Mouse (Mus musculus): ENCODE measurements around the gene Shpk.

Shpk gene

DNA sequence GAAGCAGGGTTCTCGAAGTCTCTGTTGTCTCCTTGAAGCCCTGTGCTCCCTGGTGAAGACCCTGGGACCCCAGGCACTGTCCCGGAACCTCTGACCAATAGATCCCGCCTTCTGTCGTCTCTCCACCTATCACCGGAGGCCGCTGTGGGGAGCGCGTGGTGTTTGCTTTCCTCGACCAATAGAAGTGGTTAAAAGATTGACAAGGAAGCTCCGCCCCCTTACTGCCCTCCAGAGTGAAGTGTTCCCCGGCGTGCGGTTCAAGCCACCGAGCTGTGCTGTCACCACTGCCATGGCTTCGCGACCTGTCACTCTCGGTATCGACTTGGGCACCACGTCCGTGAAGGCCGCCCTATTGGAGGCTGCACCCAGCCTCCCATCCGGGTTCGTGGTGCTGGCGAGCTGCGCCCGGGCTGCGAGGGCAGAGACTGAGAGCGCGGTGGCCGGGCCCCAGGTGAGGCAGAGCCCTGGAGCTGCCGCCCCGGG lies at the start of gene Shpk:
Shpk (plus strand) TSS at position 231 of the 483 bp plus-strand sequence.
- peak; percentile 100 for DNase-seq

GRCm38 (mm10) chr11:73155071-73155470 lies 44.2 kb upstream of the Shpk start:
- DNase-seq, result no peak

DNA sequence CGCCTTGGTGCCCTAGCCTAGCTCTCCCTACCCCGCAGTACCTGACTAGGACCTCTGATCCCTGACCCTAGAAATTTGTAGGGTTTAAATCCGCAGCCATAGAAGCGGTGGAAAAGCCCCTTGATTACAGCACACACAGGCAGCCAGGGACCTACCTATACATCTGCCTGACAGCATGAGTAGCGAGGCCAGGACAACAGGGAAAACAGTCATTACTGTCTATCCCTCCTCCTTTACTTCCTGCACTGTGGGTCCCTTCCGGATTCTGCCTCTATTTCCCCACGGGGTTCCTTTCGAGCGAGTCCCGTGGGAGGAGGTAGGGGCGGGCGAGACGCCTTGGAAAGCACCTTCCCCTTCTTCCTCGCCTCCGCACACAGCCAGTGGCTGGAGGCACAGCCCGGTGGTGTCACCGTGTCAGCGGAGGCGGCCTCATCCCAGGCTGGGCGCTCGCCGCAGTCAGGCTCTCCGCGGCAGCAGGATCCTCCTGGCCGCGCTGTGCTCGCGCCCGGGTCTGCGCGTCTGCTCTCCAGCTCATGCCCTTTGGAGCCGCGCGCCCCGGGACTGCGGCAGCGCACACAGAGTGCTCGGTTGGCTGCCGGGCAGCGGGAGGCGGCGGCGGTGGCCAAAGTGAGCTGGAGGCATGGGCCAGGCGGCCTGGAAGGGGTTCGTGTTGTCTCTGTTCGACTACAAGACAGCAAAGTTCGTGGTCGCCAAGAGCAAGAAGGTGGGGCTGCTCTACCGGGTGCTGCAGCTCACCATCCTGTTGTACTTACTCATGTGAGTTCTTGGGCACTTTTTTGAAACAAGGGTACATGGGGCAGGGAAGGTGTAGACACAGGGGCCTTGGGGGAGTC lies 39.1 kb upstream of the Shpk start, which contains the start of gene P2rx5:
P2rx5 (plus strand) TSS at position 465 of the 854 bp plus-strand sequence.
- no peak for DNase-seq

DNA sequence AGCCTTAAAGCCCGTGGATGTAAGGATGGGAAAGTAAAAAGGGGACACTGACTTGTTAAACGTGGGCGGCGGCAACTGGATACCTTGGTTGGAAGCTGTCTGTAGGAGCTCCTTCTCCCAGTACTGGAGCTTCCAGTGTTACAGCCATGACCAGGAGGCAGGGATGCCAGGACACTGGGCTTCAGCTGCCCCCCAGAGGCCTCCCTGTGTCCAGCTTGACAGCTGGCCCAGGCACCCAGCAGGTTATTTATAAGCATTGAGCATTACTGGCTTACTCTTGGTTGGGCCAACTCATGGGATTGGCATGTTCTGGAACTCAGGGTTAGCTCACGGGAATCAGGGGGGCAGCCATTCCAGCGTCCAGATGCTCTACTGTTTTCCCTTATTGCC lies 38.5 kb upstream of the Shpk start:
- DNase-seq, result peak; percentile 98

- no peak for DNase-seq
These were observed 37.6 kb upstream of the Shpk start for GRCm38 (mm10) chr11:73161616-73162015.

- DNase-seq, result no peak
These were observed 37.0 kb upstream of the Shpk start for GRCm38 (mm10) chr11:73162284-73162683.

GRCm38 (mm10) chr11:73168071-73168470 lies 31.2 kb upstream of the Shpk start:
- DNase-seq, result no peak

DNA sequence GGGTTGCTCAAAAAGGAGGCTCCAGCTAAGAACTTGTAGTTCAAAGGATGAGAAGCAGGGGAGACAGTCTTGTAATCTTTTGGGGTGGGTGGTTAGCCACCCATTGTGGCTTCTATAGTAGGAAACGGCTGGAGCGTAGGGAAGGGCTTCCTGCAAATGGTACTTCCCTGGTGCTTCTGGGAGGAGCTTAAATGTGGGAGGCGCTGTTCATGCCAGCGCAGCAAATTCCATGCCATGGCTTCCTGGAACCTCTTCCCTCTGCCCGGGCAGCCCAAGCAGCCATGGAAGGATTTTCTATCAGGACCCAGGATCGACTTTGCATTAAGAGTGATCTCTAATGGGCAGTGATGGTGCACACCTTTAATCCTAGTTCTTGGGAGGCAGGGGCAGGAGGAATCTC lies 30.7 kb upstream of the Shpk start:
- DNase-seq, result no peak

DNA sequence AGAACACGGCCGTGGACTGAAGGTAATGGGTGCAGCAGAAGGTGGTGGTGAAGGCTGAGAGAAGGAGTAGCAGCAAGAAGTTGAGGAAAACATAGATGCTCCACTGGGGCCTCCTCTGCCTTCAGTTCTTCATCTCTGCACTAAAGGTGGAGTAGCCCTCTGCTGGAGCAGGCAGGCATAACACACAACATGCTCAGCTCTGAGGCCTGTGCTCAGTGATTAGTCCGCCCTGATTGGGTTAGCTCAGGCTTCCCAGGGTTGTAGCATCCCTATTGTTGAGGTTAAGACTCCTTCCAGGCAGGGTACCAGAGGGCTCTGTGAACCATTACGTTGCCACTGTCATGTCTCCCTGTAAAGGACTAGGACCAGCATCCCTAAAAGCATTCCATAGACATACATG lies 30.0 kb upstream of the Shpk start:
- no peak for DNase-seq

DNA sequence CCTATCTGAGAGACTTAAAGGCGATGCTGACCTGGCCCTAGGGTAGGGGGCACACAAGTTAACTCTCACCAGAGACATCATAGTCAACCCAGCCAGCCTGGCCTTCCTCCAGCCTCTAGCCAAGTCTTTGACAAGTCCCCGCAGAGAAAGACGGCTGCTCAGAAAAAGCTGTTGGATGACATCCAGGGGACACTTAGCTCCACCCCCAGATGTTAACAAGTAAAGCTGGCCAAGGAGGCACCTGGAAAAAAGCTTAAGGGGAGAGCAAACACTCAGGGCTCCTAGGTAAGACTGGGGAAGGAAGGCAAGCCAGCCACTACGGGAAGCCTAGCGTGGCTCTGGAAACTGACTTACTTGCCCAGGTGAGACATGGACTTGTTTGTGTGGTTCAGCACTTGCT lies 27.1 kb upstream of the Shpk start:
- DNase-seq, result peak; percentile 98

DNA sequence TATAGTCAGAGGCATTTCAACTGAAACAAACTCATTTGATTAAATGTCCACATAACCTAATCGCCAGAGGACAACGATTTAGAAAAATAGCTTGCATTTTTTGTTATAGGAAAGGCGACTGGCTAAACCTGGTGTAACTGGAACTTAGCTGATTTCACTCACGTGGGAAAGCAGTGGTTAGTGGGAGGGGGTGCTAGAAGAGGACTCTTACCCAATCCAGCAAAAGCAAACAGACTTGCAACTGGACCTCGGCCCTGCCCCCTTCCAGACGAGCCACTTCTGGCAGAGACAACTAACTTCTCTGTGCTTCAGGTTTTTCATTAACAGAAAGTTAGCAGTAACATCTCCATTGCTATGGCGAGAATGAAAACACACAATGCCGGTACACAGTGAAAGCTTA lies 23.6 kb upstream of the Shpk start:
- DNase-seq, result no peak

DNA sequence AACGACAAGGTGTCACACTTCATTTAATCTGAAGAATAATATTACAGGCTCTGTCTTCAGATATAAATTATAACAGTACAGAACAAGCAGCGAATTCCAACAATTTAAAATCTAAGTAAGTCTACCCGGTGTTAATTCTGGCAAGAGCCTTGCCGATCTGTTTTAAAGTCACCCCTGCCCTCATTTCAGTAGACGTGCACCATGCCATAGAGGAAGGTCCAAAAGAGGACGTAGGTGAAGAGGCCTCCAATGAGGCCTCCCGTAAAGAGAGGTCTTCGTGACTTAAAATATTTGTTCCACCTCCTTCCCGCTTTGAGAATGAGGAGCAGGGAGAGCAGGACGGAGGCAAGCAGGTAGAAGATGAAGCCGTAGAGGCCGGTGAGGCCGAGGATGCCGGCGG lies 23.1 kb upstream of the Shpk start:
- no peak for DNase-seq

GRCm38 (mm10) chr11:73176608-73177508 lies 22.4 kb upstream of the Shpk start, which contains the start of the genes Emc6 and Tax1bp3:
Gene Emc6 (minus strand): TSS chr11:73177037.
Gene Tax1bp3 (plus strand): TSS chr11:73177083.
- peak; percentile 100 for DNase-seq

DNA sequence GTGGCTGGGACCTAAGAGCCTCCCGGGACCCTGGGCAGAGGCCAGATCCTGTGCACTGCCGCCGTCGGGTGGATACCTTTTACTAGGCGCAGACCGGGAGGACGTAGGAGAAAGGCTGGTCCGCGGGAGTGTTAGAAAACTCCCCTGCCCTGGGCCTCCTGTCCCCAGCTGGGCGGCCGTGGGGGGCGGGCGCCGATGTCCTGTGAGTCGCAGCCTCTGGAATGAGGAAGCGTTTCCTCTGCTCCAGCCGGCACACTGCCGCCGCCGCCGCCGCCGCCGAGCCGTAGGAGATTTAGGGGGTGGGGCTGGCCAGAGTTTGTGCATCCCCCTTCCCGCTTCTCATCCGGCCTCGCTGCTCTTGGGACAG lies 21.8 kb upstream of the Shpk start:
- DNase-seq, result peak; percentile 99

- peak; percentile 95 for DNase-seq
These were observed 21.4 kb upstream of the Shpk start for GRCm38 (mm10) chr11:73177895-73178294.

DNA sequence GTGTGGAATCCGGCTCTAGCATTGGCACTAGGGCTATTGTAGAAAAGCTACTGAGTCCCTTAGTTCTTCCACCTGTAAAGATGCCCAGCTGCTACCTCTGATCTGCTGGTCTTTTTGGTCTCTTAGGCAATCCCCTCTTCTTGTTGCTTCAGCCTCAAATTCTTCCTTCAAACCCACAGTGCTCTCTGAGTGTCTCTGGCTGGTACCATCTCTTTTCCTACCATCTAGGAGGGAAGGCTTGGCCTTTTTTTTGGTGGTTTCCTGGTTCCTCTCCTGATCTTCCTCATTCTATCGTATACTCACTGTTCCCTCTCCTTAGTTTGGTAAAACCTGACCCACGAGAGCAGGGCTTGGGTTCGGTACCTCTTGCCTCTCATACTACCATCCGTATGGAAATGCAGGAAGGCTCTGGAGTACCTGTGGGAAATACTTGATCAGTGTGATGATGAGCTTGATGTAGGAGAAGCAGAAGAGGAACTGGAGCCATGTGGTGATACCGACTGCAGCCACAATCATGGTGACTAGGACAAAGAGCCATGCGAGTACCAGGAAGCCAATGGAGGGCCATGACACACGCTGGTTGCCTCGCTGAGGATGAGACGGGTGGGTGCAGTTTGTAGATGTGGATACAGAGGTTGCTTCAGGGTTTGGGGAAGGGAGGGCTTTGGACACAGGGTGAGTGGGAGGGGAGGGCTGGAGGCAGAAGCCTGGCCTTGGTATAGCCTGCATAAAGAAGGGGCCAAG lies 13.2 kb upstream of the Shpk start:
- DNase-seq, result no peak

GRCm38 (mm10) chr11:73187231-73187630 lies 12.0 kb upstream of the Shpk start:
- DNase-seq, result no peak

GRCm38 (mm10) chr11:73193047-73193446 lies 6.2 kb upstream of the Shpk start:
- DNase-seq, result peak; percentile 96

DNA sequence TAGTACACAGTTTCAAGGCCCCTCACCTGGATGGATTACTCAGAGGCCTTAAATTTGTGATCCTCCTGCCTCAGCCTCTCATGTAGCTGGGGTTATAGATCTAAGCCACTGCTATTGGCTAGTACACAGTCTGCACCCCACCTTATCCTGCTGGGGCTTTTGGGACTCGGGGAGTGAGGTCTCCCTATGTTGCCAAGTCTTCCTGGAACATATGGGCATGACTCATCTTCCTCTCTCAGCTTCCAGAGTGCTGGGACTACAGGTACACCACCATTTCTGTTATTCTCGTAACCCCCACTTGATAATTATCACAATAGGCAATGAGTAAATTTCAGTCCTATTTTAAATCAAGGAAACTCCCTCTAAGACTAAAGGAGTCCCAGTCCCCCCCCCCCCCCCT lies 4.8 kb upstream of the Shpk start:
- DNase-seq, result no peak

DNA sequence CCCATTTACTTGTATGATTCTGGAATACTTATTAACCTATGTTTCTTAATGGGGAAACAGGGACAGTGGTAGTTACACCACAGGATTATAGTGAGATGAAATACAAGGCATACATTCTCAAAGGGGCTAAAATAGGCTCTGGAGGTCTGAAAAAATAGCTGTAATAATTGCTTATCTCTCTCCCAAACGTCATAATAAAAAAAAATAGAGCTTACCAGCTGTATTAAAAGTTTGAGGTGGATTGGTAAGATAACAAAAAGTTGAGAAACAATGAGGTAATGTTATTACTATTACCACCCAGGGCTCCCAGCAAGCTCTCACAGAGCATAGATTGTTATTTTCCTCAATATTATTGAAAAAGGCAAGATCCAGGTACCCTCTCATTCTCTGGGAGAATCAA lies 1.1 kb upstream of the Shpk start:
- no peak for DNase-seq

DNA sequence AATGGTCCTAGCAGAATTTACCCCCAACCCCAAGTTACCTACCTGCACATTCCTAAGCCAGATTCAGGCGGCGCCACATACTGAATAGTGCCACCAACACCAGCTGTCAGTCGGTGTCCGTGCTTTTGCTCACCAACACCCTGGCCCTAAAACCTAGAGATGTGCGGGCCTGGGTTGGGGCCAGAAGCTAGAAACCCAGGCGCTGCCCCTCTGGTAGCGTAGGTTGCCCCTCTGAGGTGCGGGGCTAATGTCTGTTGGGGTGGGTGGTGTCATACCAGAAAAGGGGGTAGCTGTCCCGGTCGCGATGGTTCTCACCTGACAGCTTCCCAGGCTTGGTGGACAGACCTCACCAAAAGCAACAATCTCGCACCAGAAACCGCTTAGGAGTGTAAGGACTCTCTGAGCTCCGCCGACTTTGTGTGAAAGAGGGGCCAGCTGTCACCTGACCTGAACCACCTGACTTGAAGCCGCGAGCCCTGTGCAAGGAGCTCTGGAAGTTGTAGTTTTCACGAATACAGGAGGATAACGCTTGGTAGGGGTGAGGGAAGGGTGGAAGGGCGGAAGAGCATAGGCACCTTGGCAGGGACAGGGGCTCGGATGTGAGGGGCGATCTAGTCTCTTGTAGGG lies 544 bp upstream of the Shpk start, which contains the start of gene Ctns:
Ctns (minus strand) TSS at position 440 of the 627 bp plus-strand sequence.
- DNase-seq, result peak; percentile 99

GRCm38 (mm10) chr11:73199879-73200278 lies 619 bp downstream of the Shpk start:
- no peak for DNase-seq

Data from heart, adult 11 months (tissue).